Mouse (Mus musculus) inflammation-experienced regulatory T-cells (primary cell): ENCODE measurements around the gene Pfn2. TPM values are rescaled to one million over a fixed set of nuclear protein-coding genes. Genes with fewer than 3 reads are reported as not detected.

Experiments
- polyA plus RNA-seq, 2 experiments: library from polyadenylated mRNA; unstranded; fragments of 100-300 nt; shearing (Covaris generic); gene quantifications; one replicate each; pipeline ENCODE4 v1.2.1; 2017

The Pfn2 gene
- polyA plus RNA-seq, result 10 to 100 TPM; 12.6 to 14.2 TPM

DNA sequence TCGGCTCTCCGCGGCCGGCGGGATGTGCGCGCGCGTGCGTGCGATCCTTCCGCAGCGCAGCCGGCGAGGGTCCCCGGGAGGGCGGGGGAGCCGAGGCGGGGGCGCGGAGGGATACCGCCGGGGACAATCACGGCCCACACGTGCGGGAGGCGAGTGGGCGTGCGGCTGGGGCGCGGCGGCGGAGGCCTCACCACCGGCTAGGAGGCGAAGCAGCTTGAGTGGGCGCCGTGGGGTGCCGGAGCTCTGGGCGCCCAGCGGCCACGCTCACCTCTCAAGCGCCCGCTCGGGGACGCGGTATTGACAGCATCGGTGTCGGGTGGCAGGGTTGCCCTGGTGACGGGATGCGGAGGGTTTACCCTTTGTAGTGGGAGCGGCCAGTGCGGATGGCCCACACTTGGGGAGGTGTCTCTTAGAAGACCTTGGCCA lies at the start of gene Pfn2:
Gene Pfn2 (minus strand): TSS at position 320 of the 426 bp plus-strand sequence.

Other genes with a start within 250 kb of the Pfn2 start
- gene Commd2, start 196.4 kb downstream of the Pfn2 start, polyA plus RNA-seq, result 10 to 100 TPM; 67.7 to 72.6 TPM
- gene Ankub1, start 155.3 kb downstream of the Pfn2 start, polyA plus RNA-seq, result under 1 TPM; 0.16 to 0.81 TPM
- gene Rnf13, start 112.0 kb downstream of the Pfn2 start, polyA plus RNA-seq, result 10 to 100 TPM; 44.5 to 47.5 TPM